30 mouse cellular contexts compared by ENCODE assay signal in genomic region chr5:62820363-62821271, GRCm38 (mm10). TPM values are rescaled to one million over a fixed set of nuclear protein-coding genes. Genes with fewer than 3 reads are reported as not detected.
A peak's percentile ranks its signal among the peaks of the same experiment; 100 is the strongest.
DNase-seq lines count a peak whose midpoint lies in the region; ATAC-seq and TF ChIP-seq lines count a peak whose summit lies in the region.
"Had no signal": no experiment of that assay in that cellular context is flagged by ENCODE, and none has a peak within 500 bp of the region (broad histone marks: within the 10 kb centered on the region; RNA-seq: fewer than 3 reads in every experiment).

No protein-coding gene starts in this region.

- H3K9ac ChIP-seq in hindbrain, embryonic 14.5 days, result no peak overlapping the region
- no peak overlapping the region for H3K9ac ChIP-seq in hindbrain, embryonic 11.5 days (ENCODE audit: low read depth, low read length)
- H3K9ac ChIP-seq: embryonic facial prominence, embryonic 15.5 days; kidney, embryonic 15.5 days; liver, embryonic 13.5 days; lung, embryonic 15.5 days; neural tube, embryonic 12.5 days had no signal

- no peak for TF ChIP-seq CTCF in brain, embryonic 14.5 days (IDR thresholded peaks at IDR 0.05; ENCODE audit: borderline replicate concordance, extremely low read depth, insufficient read depth, insufficient read length)

- peak; percentile 26; the same call in 1 of the 2 replicates for ATAC-seq in cerebellum, adult (ENCODE audit: insufficient number of reproducible peaks, low FRiP score, low TSS enrichment)
- ATAC-seq in hindbrain, embryonic 14.5 days (ENCODE audit: low FRiP score), result peak; percentile 37; the same call in 1 of the 2 replicates
- no peak for ATAC-seq in hindbrain, embryonic 11.5 days (ENCODE audit: low FRiP score)
- no peak for ATAC-seq in megakaryocyte, adult 5-6 weeks (ENCODE audit: poor library complexity, severe bottlenecking)

- H3K9me3 ChIP-seq in hindbrain, embryonic 14.5 days (ENCODE audit: control insufficient read depth, low read length), result no peaks in the 10 kb centered on the region
- H3K9me3 ChIP-seq in hindbrain, embryonic 11.5 days (ENCODE audit: control insufficient read depth, low read length), result no peaks in the 10 kb centered on the region
- H3K9me3 ChIP-seq in megakaryocyte, embryonic 14.5 days, result no peaks in the 10 kb centered on the region
- H3K9me3 ChIP-seq: embryonic facial prominence, embryonic 15.5 days; kidney, embryonic 15.5 days; liver, embryonic 13.5 days; lung, embryonic 15.5 days; neural tube, embryonic 12.5 days had no signal

- no peak overlapping the region for H3K27ac ChIP-seq in hindbrain, embryonic 14.5 days
- H3K27ac ChIP-seq in hindbrain, embryonic 11.5 days (ENCODE audit: low read depth, low read length), result no peak overlapping the region
- H3K27ac ChIP-seq: embryonic facial prominence, embryonic 15.5 days; kidney, embryonic 15.5 days; liver, embryonic 13.5 days; lung, embryonic 15.5 days; neural tube, embryonic 12.5 days had no signal

- 71% methylated on average over 8 of the region's 8 CpGs for WGBS in hindbrain, embryonic 14.5 days
- WGBS in hindbrain, embryonic 11.5 days, result 76% methylated on average over 8 of the region's 8 CpGs

- H3K4me2 ChIP-seq in hindbrain, embryonic 14.5 days (replicated peaks), result no peak overlapping the region
- no peak overlapping the region for H3K4me2 ChIP-seq in hindbrain, embryonic 11.5 days (replicated peaks; ENCODE audit: low read depth, low read length)
- H3K4me2 ChIP-seq: embryonic facial prominence, embryonic 15.5 days; heart, embryonic 11.5 days; kidney, embryonic 15.5 days; liver, embryonic 13.5 days; lung, embryonic 15.5 days; neural tube, embryonic 12.5 days had no signal

- no peaks in the 10 kb centered on the region for H3K4me1 ChIP-seq in hindbrain, embryonic 14.5 days (replicated peaks; ENCODE audit: control insufficient read depth, insufficient read depth, low read length)
- no peaks in the 10 kb centered on the region for H3K4me1 ChIP-seq in hindbrain, embryonic 11.5 days (replicated peaks; ENCODE audit: control insufficient read depth, insufficient read depth, low read length)
- H3K4me1 ChIP-seq in megakaryocyte, embryonic 14.5 days, result peaks cover 7% of the 10 kb centered on the region; the same call in 1 of the 2 replicates
- H3K4me1 ChIP-seq: embryonic facial prominence, embryonic 15.5 days; kidney, embryonic 15.5 days; liver, embryonic 13.5 days; lung, embryonic 15.5 days; neural tube, embryonic 12.5 days had no signal

- no peaks in the 10 kb centered on the region for H3K27me3 ChIP-seq in hindbrain, embryonic 14.5 days (ENCODE audit: control insufficient read depth, insufficient read depth, low read length)
- H3K27me3 ChIP-seq in hindbrain, embryonic 11.5 days (ENCODE audit: control insufficient read depth, insufficient read depth, low read length), result no peaks in the 10 kb centered on the region
- H3K27me3 ChIP-seq in megakaryocyte, embryonic 14.5 days (replicated peaks), result no peaks in the 10 kb centered on the region
- H3K27me3 ChIP-seq: embryonic facial prominence, embryonic 15.5 days; kidney, embryonic 15.5 days; liver, embryonic 13.5 days; lung, embryonic 15.5 days; neural tube, embryonic 12.5 days had no signal

- H3K36me3 ChIP-seq in hindbrain, embryonic 14.5 days (replicated peaks; ENCODE audit: control insufficient read depth, insufficient read depth), result no peaks in the 10 kb centered on the region
- no peaks in the 10 kb centered on the region for H3K36me3 ChIP-seq in hindbrain, embryonic 11.5 days (ENCODE audit: control insufficient read depth, insufficient read depth, low read length)
- no peaks in the 10 kb centered on the region for H3K36me3 ChIP-seq in megakaryocyte, embryonic 14.5 days (replicated peaks; ENCODE audit: low read length)
- H3K36me3 ChIP-seq: embryonic facial prominence, embryonic 15.5 days; kidney, embryonic 15.5 days; liver, embryonic 13.5 days; lung, embryonic 15.5 days; neural tube, embryonic 12.5 days had no signal

- no peak overlapping the region for H3K4me3 ChIP-seq in hindbrain, embryonic 14.5 days (replicated peaks; ENCODE audit: low read length)
- H3K4me3 ChIP-seq in hindbrain, embryonic 11.5 days (ENCODE audit: low read depth, low read length), result no peak overlapping the region
- H3K4me3 ChIP-seq in megakaryocyte, embryonic 14.5 days (replicated peaks), result peak overlapping the region; percentile 71
- H3K4me3 ChIP-seq: embryonic facial prominence, embryonic 15.5 days; kidney, embryonic 15.5 days; liver, embryonic 13.5 days; lung, embryonic 15.5 days; neural tube, embryonic 12.5 days had no signal

- no peak for DNase-seq in cerebellum, adult 11-12 months
- no peak for DNase-seq in hindbrain, embryonic 14.5 days (ENCODE audit: low spot score)
- no peak for DNase-seq in hindbrain, embryonic 11.5 days (ENCODE audit: low spot score)
- peak; percentile 61 for DNase-seq in brain, embryonic 14.5 days (ENCODE audit: low read depth)
- DNase-seq in embryo, embryonic 10.5 days (ENCODE audit: low spot score), result no peak
- DNase-seq: adrenal gland, postnatal 36 days; cerebellum, adult 8-10 months; gastrocnemius, postnatal 10 days; heart, adult 11 months; kidney, adult 11 months; kidney, postnatal 36 days; layer of hippocampus, adult 9-11 months; liver, embryonic 13.5 days; lung, postnatal 36 days; retina, postnatal 1 day had no signal

- no peak for TF ChIP-seq POLR2A in brain, embryonic 14.5 days (IDR thresholded peaks at IDR 0.05; ENCODE audit: borderline replicate concordance, extremely low read depth, insufficient read depth, insufficient read length, poor library complexity, severe bottlenecking)

RNA-seq across cellular contexts. Expression of gene Dthd1, which starts 7.0 kb away (rescaled TPM):
- polyA plus RNA-seq in hindbrain, embryonic 14.5 days (2014; fragmentation: Nextera tagmentation; extraction: Ambion mirVana), result not detected in 2 replicates
- polyA plus RNA-seq in hindbrain, embryonic 11.5 days (2014; fragmentation: Nextera tagmentation; extraction: Ambion mirVana), result not detected in 2 replicates
- polyA plus RNA-seq in megakaryocyte, embryonic 14.5 days (2012; ENCODE audit: insufficient read depth, low replicate concordance), result not detected in 2 replicates
- not detected in 2 replicates for total RNA-seq in megakaryocyte, adult 5-6 weeks (2015)
- total RNA-seq in megakaryocyte, adult 5-6 weeks (2017), result not detected in 2 replicates
- polyA plus RNA-seq in brain, embryonic 14.5 days (2012; rRNA removed), result not detected in 2 replicates
- total RNA-seq: adrenal gland, postnatal 36 days; ES-E14; gastrocnemius, postnatal 10 days; left cerebral cortex, adult 18-20 months; left cerebral cortex, postnatal 36 days; monocyte, adult 5-6 weeks had no signal
- polyA plus RNA-seq: heart, postnatal 0 days; kidney, embryonic 15.5 days; limb, embryonic 14.5 days; liver, embryonic 13.5 days; lung, embryonic 15.5 days; neural tube, embryonic 12.5 days; urinary bladder, adult 2 months had no signal

RNA-seq across cellular contexts. Expression of gene Arap2, which starts 54.7 kb away (rescaled TPM):
- 6.4 and 8.7 TPM in 2 replicates for polyA plus RNA-seq in hindbrain, embryonic 14.5 days (2014; fragmentation: Nextera tagmentation; extraction: Ambion mirVana)
- 1.3 and 2.2 TPM in 2 replicates for polyA plus RNA-seq in hindbrain, embryonic 11.5 days (2014; fragmentation: Nextera tagmentation; extraction: Ambion mirVana)
- 0.04 TPM in 1 of 2 replicates, not detected in the other for polyA plus RNA-seq in megakaryocyte, embryonic 14.5 days (2012; ENCODE audit: insufficient read depth, low replicate concordance)
- total RNA-seq in megakaryocyte, adult 5-6 weeks (2015), result 6.8 and 11.0 TPM in 2 replicates
- total RNA-seq in megakaryocyte, adult 5-6 weeks (2017), result 7.7 and 10.0 TPM in 2 replicates
- polyA plus RNA-seq in brain, embryonic 14.5 days (2012; rRNA removed), result 3.0 and 3.3 TPM in 2 replicates

Comparison
In these comparisons a context has a peak if more than half of its experiments do, and no peak if none do; other contexts are left out.
1. ATAC-seq: peak in cerebellum, adult (single experiment) and hindbrain, embryonic 14.5 days (single experiment); none in hindbrain, embryonic 11.5 days (single experiment) and megakaryocyte, adult 5-6 weeks (single experiment).